Mouse (Mus musculus): ENCODE measurements around the gene Tnfsfm13.

DNA sequence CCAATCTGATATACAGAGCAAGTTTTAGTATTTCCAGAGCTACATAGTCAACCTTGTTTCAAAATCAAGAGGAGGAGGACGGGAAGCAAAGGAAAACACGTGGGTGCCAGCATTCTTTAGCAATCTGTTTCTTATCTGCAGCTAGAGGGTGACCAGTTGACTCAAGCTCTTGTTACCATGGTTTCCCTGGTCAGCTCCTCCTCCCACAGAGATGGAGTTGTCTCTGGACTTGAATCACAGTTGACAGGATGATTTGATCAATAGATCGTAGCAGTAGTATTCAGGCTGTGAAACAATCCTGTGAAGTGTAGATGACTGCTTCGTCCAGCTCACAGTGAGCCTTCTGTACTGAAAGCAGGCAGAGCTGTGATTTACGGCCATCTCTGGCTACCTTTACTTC is 20.0 kb upstream of the Tnfsfm13 start:
- TF ChIP-seq POLR2A (IDR thresholded peaks at IDR 0.05; ENCODE audit: insufficient read length, low read depth) = no peak
- TF ChIP-seq SRF (IDR thresholded peaks at IDR 0.05; ENCODE audit: control insufficient read depth, insufficient read length, low read depth) = no peak
